Mouse (Mus musculus) megakaryocyte, embryonic 14.5 days (primary cell): ENCODE measurements around the gene Clrn3.

ENCODE experiments used
- FLI1 ChIP-seq: IDR thresholded peaks from 2 replicates; pipeline ENCODE4 v1.6.1; 2012; ENCODE audit warnings: low read length, inconsistent platforms, mixed read lengths
- GATA1 ChIP-seq: IDR thresholded peaks from 3 replicates; pipeline ENCODE4 v1.6.1; 2012; ENCODE audit warnings: mixed read lengths, low read length, inconsistent platforms, borderline replicate concordance

DNA sequence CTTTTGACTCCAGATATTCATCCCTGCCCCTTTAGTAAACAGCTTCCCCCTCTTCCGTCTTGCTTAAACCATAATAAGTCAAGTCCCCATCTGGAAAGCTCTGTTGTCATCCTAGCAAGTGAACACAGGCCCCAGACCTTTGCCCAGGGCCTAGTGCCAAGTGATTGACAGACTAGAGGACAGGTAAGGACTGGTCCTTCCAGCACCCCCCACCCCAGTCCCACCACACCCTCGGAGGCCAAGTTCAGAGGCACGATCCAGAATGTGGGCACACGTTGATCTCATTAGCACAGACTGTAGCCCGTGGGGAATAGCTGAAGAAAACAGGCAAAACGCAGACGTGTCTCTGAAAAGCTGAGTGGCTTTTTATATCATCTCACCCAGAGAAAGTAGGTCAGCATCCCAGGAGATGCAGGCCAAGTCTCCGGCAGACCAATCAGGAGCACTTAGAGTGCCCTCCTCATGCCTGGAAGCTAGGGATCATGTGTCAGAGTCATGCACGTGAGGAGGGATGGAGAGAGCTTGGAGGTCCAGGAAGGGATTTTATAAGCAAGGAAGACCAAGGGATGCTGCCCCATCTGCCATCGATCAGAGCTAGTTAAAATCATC, 43.6 kb upstream of the Clrn3 start:
- TF ChIP-seq GATA1 (no peak), FLI1 (no peak)
